Mouse (Mus musculus): Measurements from ENCODE around the gene Ptprcap. TPM values are rescaled to one million over a fixed set of nuclear protein-coding genes. Genes with fewer than 3 reads are reported as not detected.
"Not testable (repeated sequence)": the region's sequence is repeated elsewhere in the genome, so short reads cannot be mapped to it uniquely, and the experiment has no call there.

Gene Ptprcap
- polyA plus RNA-seq, 1 experiment from 2014 or later, result 0.80 TPM

DNA sequence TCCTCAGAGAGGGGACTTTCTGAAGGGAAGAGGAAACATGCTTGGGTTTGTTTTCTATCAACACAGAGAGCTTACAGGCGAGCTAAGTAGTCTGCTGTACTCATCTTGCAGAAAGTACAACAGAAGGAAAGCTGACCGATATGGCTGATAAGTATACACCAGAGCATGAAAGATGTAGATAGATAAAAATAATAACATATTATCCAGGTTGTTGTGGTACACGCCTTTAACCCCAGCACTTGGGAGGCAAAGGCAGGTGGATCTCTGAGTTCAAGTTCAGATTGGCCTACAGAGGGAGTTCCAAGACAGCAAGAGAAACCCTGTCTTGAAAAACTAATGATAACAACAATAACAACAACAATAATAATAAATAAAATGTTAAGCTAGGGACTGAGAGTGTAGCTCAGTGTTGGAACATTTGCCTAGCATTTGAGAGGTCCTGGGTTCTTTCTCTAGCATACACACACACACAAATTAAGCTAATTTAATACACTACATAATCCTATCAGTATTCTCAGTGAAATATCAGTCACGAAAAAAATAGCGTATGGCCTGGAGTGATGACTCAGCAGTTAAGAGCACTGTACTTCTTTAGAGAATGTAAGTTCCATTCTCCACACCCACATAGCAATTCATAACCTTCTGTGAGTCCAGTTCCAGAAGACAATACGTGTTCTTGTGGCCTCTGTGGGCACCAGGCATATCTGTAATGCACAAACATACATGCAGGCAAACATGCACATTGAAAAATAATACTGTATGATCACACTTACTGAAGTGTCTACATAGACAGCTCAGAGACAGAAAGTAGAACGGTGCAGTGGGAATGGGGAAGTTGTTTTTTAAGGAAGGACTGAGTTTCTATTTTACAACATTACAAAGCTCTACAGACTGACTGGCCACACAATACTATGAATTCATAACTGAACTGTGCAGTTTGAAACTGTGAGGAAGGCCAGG lies 30.7 kb upstream of the Ptprcap start:
- Histone ChIP-seq H3K36me3 (ENCODE audit: control insufficient read depth, insufficient read depth, low read length) (peaks cover 13% of the 10 kb centered on the region; the same call in 1 of the 2 replicates), H3K4me1 (ENCODE audit: control insufficient read depth, insufficient read depth, low read length) (peaks cover 8% of the 10 kb centered on the region; the same call in 1 of the 2 replicates), H3K4me2 (replicated peaks; ENCODE audit: low read depth, low read length) (no peak overlapping the region), H3K4me3 (ENCODE audit: low read length) (no peak overlapping the region), H3K27me3 (ENCODE audit: control insufficient read depth, insufficient read depth, low read length) (no peaks in the 10 kb centered on the region), H3K9ac (ENCODE audit: low read depth, low read length) (no peak overlapping the region), H3K9me3 (ENCODE audit: control insufficient read depth, low read length) (no peaks in the 10 kb centered on the region), H3K27ac (ENCODE audit: low read depth, low read length) (no peak overlapping the region)
- ATAC-seq (ENCODE audit: low FRiP score, low TSS enrichment), result no peak
- 83% methylated on average over 7 of the region's 7 CpGs for WGBS

DNA sequence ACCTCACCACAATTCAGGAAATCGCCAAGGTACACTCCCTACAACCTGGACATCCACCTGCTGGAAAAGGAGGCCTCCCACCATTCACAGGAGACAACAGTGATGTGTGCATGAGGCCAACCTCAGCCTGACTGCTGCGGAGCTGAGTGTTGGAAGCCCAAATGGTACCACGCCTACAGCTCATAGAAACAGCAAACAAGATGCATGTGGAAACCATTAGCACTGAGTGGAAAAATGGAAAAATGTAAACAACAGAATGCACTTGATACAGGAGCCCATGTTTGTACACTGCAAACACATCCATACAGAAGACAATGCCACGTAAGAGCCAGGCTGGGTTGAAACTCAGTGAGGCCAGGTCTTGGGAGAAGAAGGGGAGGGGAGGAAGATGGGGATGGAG lies 29.0 kb upstream of the Ptprcap start:
- H3K27me3 ChIP-seq (ENCODE audit: control insufficient read depth, insufficient read depth, low read length), result no peaks in the 10 kb centered on the region
- 69% methylated on average over 4 of the region's 4 CpGs for WGBS
- no peak overlapping the region for H3K27ac ChIP-seq (ENCODE audit: low read depth, low read length)
- H3K4me2 ChIP-seq (replicated peaks; ENCODE audit: low read depth, low read length), result no peak overlapping the region
- no peaks in the 10 kb centered on the region for H3K9me3 ChIP-seq (ENCODE audit: control insufficient read depth, low read length)
- ATAC-seq (ENCODE audit: low FRiP score, low TSS enrichment), result no peak
- peaks cover 14% of the 10 kb centered on the region for H3K36me3 ChIP-seq (ENCODE audit: control insufficient read depth, insufficient read depth, low read length)
- no peak overlapping the region for H3K4me3 ChIP-seq (ENCODE audit: low read length)
- no peak overlapping the region for H3K9ac ChIP-seq (ENCODE audit: low read depth, low read length)
- peaks cover 8% of the 10 kb centered on the region; the same call in 1 of the 2 replicates for H3K4me1 ChIP-seq (ENCODE audit: control insufficient read depth, insufficient read depth, low read length)

GRCm38 (mm10) chr19:4125268-4125667 lies 28.1 kb upstream of the Ptprcap start:
- 18% methylated on average over 4 of the region's 4 CpGs for WGBS
- H3K4me1 ChIP-seq (ENCODE audit: control insufficient read depth, insufficient read depth, low read length); H3K9me3 ChIP-seq (ENCODE audit: control insufficient read depth, low read length); H3K27ac ChIP-seq (ENCODE audit: low read depth, low read length); H3K27me3 ChIP-seq (ENCODE audit: control insufficient read depth, insufficient read depth, low read length): not testable (repeated sequence)
- ATAC-seq (ENCODE audit: low FRiP score, low TSS enrichment), result peak; percentile 39
- peak overlapping the region; percentile 45 for H3K9ac ChIP-seq (ENCODE audit: low read depth, low read length)
- H3K4me3 ChIP-seq (ENCODE audit: low read length), result peak overlapping the region; percentile 88
- peaks cover 23% of the 10 kb centered on the region for H3K36me3 ChIP-seq (ENCODE audit: control insufficient read depth, insufficient read depth, low read length)
- H3K4me2 ChIP-seq (replicated peaks; ENCODE audit: low read depth, low read length), result peak overlapping the region; percentile 42

GRCm38 (mm10) chr19:4125741-4126696 lies 27.4 kb upstream of the Ptprcap start, which contains the start of gene Aip:
Gene Aip (minus strand): TSS chr19:4125858.
- Histone ChIP-seq H3K9me3 (ENCODE audit: control insufficient read depth, low read length) (no peaks in the 10 kb centered on the region), H3K4me3 (ENCODE audit: low read length) (peak within 1 kb of the TSS; percentile 88), H3K27me3 (ENCODE audit: control insufficient read depth, insufficient read depth, low read length) (no peaks in the 10 kb centered on the region), H3K4me1 (ENCODE audit: control insufficient read depth, insufficient read depth, low read length) (peaks cover 8% of the 10 kb centered on the region; the same call in 1 of the 2 replicates), H3K9ac (ENCODE audit: low read depth, low read length) (peak within 1 kb of the TSS; percentile 87), H3K36me3 (ENCODE audit: control insufficient read depth, insufficient read depth, low read length) (peaks cover 26% of the 10 kb centered on the region), H3K27ac (ENCODE audit: low read depth, low read length) (peak within 1 kb of the TSS; percentile 47; the same call in 1 of the 2 replicates), H3K4me2 (replicated peaks; ENCODE audit: low read depth, low read length) (peak within 1 kb of the TSS; percentile 81)
- WGBS, result 2% methylated on average over 63 of the region's 64 CpGs
- peak; percentile 96 for ATAC-seq (ENCODE audit: low FRiP score, low TSS enrichment)

DNA sequence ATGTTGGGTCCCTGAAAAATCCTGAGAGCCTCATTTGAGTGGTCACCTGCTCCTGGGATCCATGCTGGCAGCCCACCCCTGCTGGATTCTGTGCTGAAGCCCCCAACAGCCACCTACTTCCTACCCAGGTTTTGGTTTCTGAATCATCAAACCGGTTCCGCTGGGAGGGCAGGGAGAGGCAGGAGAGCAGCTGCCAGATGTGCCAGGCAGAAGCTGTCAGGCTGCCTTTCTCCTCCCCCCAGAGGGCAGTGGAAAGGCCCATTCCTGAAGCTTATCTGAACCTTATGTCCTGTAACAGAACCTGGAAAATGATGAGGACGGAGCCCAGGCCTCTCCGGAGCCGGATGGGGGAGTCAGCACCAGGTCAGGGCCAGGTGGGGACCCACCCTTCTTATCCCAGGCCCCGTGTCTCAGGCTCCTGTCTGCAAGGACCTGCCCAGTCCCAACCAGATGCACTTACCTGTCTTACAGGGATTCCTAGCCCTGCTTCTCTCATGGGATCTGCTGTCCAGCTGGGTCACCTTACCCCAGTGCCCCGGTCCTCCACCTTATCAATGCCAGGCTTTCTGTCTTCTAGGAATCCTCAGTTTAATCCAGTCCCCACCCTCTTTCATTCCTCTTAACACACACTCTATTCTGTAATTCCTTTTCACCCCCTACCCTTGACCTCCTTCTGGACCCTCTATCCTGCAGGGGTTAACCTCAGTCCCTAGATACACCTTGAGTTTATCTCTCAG lies 26.5 kb upstream of the Ptprcap start:
- H3K27me3 ChIP-seq (ENCODE audit: control insufficient read depth, insufficient read depth, low read length), result no peaks in the 10 kb centered on the region
- H3K4me1 ChIP-seq (ENCODE audit: control insufficient read depth, insufficient read depth, low read length), result peaks cover 8% of the 10 kb centered on the region; the same call in 1 of the 2 replicates
- 61% methylated on average over 7 of the region's 7 CpGs for WGBS
- peak overlapping the region; percentile 87; the same call in 1 of the 2 replicates for H3K9ac ChIP-seq (ENCODE audit: low read depth, low read length)
- peak overlapping the region; percentile 88 for H3K4me3 ChIP-seq (ENCODE audit: low read length)
- H3K36me3 ChIP-seq (ENCODE audit: control insufficient read depth, insufficient read depth, low read length), result peaks cover 35% of the 10 kb centered on the region
- peak overlapping the region; percentile 81 for H3K4me2 ChIP-seq (replicated peaks; ENCODE audit: low read depth, low read length)
- H3K9me3 ChIP-seq (ENCODE audit: control insufficient read depth, low read length), result no peaks in the 10 kb centered on the region
- no peak overlapping the region for H3K27ac ChIP-seq (ENCODE audit: low read depth, low read length)
- ATAC-seq (ENCODE audit: low FRiP score, low TSS enrichment), result no peak

DNA sequence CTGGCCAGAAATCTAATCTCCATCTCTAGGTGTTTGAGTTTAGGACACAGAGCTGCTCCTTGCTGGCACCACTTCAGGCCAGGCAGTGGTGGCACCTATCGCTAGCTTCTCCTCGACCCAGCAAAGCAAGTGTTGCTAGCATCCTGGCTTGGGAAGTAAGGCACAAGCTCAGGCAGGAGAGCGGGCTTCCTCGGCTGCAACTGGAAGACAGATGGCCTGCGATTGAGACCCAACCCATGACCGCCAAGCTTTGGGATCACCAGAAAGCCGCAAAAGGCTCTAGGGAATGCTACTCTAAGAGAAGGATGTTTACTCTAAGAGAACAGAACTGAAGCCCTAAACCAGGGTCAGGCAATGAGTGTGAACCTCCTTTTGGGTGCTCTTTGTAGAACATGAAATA lies 23.9 kb upstream of the Ptprcap start:
- Histone ChIP-seq H3K4me3 (ENCODE audit: low read length) (no peak overlapping the region), H3K9ac (ENCODE audit: low read depth, low read length) (no peak overlapping the region), H3K36me3 (ENCODE audit: control insufficient read depth, insufficient read depth, low read length) (peaks cover 46% of the 10 kb centered on the region), H3K9me3 (ENCODE audit: control insufficient read depth, low read length) (no peaks in the 10 kb centered on the region), H3K27me3 (ENCODE audit: control insufficient read depth, insufficient read depth, low read length) (no peaks in the 10 kb centered on the region), H3K4me2 (replicated peaks; ENCODE audit: low read depth, low read length) (no peak overlapping the region), H3K4me1 (ENCODE audit: control insufficient read depth, insufficient read depth, low read length) (peaks cover 8% of the 10 kb centered on the region; the same call in 1 of the 2 replicates), H3K27ac (ENCODE audit: low read depth, low read length) (no peak overlapping the region)
- WGBS, result 90% methylated on average over 7 of the region's 7 CpGs
- no peak for ATAC-seq (ENCODE audit: low FRiP score, low TSS enrichment)

DNA sequence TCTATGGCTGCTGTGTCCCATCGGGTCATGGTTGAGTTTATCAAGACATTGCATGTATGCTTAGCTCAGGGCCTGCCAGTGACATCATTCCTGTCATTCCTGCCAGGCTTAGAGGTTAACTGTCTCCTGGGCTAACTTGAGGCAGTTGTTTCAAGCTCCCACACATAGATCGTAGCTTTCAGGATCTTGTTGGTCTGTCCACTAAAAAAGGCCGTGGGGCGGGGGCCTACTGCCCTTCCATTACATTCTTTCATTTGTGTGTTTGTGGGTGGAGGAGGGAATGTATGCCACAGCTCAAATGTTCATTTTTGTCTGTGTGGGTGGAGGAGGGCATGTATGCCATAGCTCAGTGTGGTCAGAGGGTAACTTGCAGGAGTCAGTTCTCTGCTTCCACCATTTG lies 23.3 kb upstream of the Ptprcap start:
- no peaks in the 10 kb centered on the region for H3K27me3 ChIP-seq (ENCODE audit: control insufficient read depth, insufficient read depth, low read length)
- ATAC-seq (ENCODE audit: low FRiP score, low TSS enrichment), result no peak
- H3K9ac ChIP-seq (ENCODE audit: low read depth, low read length), result no peak overlapping the region
- peaks cover 8% of the 10 kb centered on the region; the same call in 1 of the 2 replicates for H3K4me1 ChIP-seq (ENCODE audit: control insufficient read depth, insufficient read depth, low read length)
- 76% methylated on average over 4 of the region's 4 CpGs for WGBS
- H3K9me3 ChIP-seq (ENCODE audit: control insufficient read depth, low read length), result no peaks in the 10 kb centered on the region
- no peak overlapping the region for H3K27ac ChIP-seq (ENCODE audit: low read depth, low read length)
- H3K4me2 ChIP-seq (replicated peaks; ENCODE audit: low read depth, low read length), result no peak overlapping the region
- peaks cover 46% of the 10 kb centered on the region for H3K36me3 ChIP-seq (ENCODE audit: control insufficient read depth, insufficient read depth, low read length)
- H3K4me3 ChIP-seq (ENCODE audit: low read length), result no peak overlapping the region

DNA sequence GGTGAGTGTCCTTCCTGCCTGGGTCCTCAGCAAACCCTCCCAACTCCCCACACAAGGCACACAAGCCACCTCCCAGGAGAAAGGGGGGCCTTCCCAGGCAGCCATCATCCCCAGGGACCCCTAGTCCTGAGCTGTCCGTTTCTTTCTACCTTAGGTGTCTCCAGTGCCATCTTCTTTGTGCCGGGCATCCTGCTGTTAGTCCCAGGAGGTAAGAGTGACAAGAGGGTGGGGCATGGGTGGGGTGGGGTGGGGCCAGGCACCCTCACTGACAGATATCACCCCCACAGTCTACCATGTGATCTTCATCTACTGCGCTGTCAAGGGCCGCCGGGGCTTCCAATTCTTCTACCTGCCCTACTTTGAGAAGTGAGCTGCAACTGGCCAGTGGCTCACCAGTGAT lies 22.3 kb upstream of the Ptprcap start:
- Histone ChIP-seq H3K27me3 (ENCODE audit: control insufficient read depth, insufficient read depth, low read length) (no peaks in the 10 kb centered on the region), H3K27ac (ENCODE audit: low read depth, low read length) (no peak overlapping the region), H3K4me1 (ENCODE audit: control insufficient read depth, insufficient read depth, low read length) (peaks cover 8% of the 10 kb centered on the region; the same call in 1 of the 2 replicates), H3K9me3 (ENCODE audit: control insufficient read depth, low read length) (no peaks in the 10 kb centered on the region), H3K36me3 (ENCODE audit: control insufficient read depth, insufficient read depth, low read length) (peaks cover 46% of the 10 kb centered on the region), H3K4me2 (replicated peaks; ENCODE audit: low read depth, low read length) (no peak overlapping the region), H3K4me3 (ENCODE audit: low read length) (no peak overlapping the region), H3K9ac (ENCODE audit: low read depth, low read length) (no peak overlapping the region)
- ATAC-seq (ENCODE audit: low FRiP score, low TSS enrichment), result no peak
- WGBS, result 98% methylated on average over 5 of the region's 5 CpGs

Measured in kidney, embryonic 14.5 days (tissue).